Mouse (Mus musculus) bone marrow, adult 2 months (tissue): ENCODE measurements around the gene Man2b2. TPM values are rescaled to one million over a fixed set of nuclear protein-coding genes. Genes with fewer than 3 reads are reported as not detected.

ENCODE experiments used
- H3K27ac ChIP-seq: fragments of 200-500 bp; 2 replicates; pipeline ENCODE4 v1.5.1; 2012; ENCODE audit warnings: low read depth, mild to moderate bottlenecking, control low read depth, inconsistent platforms, low read length; ENCODE audit not compliant: control insufficient read depth, poor library complexity, insufficient read depth
- H3K4me1 ChIP-seq: fragments of 200-500 bp; 2 replicates; pipeline ENCODE4 v1.6.1; 2011; ENCODE audit warnings: low read length; ENCODE audit not compliant: control insufficient read depth, insufficient read depth
- H3K4me3 ChIP-seq: fragments of 200-500 bp; replicated peaks from 2 replicates; pipeline ENCODE3; 2011; ENCODE audit warnings: mild to moderate bottlenecking, low read depth, low read length, control low read depth; ENCODE audit not compliant: control insufficient read depth
- CTCF ChIP-seq: fragments of 200-500 bp; IDR thresholded peaks from 2 replicates; pipeline ENCODE4 v1.5.1; 2011; ENCODE audit warnings: low read length, control low read depth; ENCODE audit not compliant: control insufficient read depth, insufficient read depth
- POLR2A ChIP-seq: fragments of 200-500 bp; IDR thresholded peaks from 2 replicates; pipeline ENCODE4 v1.6.1; 2011; ENCODE audit warnings: low read depth, mild to moderate bottlenecking, control low read depth, low read length, borderline replicate concordance; ENCODE audit not compliant: control insufficient read depth
- WGBS: fragments of 180-500 bp; shearing (Covaris S2); methylation state at CpG from one replicate; pipeline ENCODE4 v1.1.7; 2018; 5-methylcytosine and 5-hydroxymethylcytosine counted together
- polyA plus RNA-seq: library from polyadenylated mRNA; stranded (reverse); fragments of >200 nt; gene quantifications from 2 replicates; pipeline ENCODE4 v1.2.4, GENCODE M21; 2011; ENCODE audit warnings: low replicate concordance; ENCODE audit not compliant: missing spikeins, insufficient read depth, insufficient read length

Gene Man2b2
- polyA plus RNA-seq, 1 experiment: 16.5 TPM

DNA sequence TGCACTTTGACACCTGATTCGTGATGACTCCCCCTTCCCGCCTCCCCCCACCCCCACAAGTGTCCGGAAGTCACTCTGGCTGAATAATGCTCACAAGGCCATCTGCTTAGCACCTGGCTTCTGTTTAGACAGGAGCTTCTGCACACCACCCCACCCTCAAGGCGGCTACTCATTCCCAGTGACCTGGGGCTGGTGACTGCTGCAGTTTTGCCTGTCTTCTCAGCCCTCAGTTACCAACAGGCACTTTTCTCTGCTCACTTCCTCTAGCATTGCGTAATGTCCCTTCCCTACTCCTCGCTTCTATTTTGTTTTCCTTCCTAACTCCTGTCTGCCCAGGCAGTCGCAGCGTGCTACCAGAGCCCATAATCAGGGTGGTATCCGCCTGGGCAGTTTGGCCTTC, 38.6 kb downstream of the Man2b2 start:
- 33% methylated on average over 9 of the region's 9 CpGs for WGBS
- Histone ChIP-seq H3K4me3 (no peak overlapping the region), H3K27ac (no peak overlapping the region), H3K4me1 (no peaks in the 10 kb centered on the region; the same call in 1 of the 2 replicates)
- TF ChIP-seq POLR2A (no peak), CTCF (no peak)

DNA sequence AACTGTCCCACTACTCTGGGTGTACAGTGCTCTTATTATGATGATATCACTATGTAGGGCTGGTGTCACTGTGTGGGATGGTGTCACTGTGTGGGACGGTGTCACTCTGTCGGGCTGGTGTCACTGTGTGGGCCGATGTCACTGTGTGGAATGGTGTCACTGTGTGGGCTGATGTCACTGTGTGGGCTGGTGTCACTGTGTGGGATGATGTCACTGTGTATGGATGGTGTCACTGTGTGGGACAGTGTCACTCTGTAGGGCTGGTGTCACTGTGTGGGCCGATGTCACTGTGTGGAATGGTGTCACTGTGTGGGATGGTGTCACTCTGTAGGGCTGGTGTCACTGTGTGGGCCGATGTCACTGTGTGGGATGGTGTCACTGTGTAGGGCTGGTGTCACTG, 44.4 kb downstream of the Man2b2 start:
- no peak for TF ChIP-seq POLR2A
- no peak for TF ChIP-seq CTCF
- H3K4me1 ChIP-seq: no peaks in the 10 kb centered on the region
- 89% methylated on average over 5 of the region's 5 CpGs for WGBS
- H3K27ac ChIP-seq: no peak overlapping the region
- no peak overlapping the region for H3K4me3 ChIP-seq

DNA sequence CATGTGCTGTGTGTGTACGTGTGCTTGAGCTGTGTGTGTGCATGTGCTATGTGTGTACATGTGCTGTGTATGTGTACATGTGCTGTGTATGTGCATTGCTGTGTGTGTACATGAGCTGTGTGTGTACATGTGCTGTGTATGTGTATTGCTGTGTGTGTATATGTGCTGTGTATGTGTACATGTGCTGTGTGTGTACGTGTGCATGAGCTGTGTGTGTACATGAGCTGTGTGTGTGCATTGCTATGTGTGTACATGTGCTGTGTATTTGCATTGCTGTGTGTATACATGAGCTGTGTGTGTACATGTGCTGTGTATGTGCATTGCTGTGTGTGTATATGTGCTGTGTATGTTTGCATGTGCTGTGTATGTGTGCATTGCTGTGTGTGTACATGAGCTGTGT, 50.9 kb downstream of the Man2b2 start:
- Histone ChIP-seq H3K27ac (no peak overlapping the region), H3K4me1 (peaks cover 1% of the 10 kb centered on the region; the same call in 1 of the 2 replicates), H3K4me3 (no peak overlapping the region)
- no peak for TF ChIP-seq POLR2A
- no peak for TF ChIP-seq CTCF
- 76% methylated on average over 2 of the region's 2 CpGs for WGBS

DNA sequence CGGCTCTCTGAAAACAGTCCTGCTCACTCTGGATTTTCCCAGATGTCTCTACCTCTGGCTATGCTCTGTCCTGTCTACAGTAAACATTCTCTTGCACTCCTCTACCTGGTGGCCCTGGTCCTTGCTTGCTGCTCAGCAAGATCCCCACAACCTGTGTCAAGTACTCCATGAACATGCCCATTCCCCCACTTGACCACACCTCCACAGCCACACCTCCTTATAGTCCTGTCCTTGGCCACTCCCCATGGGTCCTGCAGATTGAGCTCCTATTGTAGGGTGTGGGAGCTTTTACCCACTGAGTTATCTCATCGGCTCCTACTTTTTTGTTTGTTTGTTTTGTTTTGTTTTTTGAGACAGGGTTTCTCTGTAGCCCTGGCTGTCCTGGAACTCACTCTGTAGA, 51.6 kb downstream of the Man2b2 start:
- H3K27ac ChIP-seq: no peak overlapping the region
- 82% methylated on average over 1 of the region's 2 CpGs for WGBS
- no peak overlapping the region for H3K4me3 ChIP-seq
- no peak for TF ChIP-seq POLR2A
- peaks cover 1% of the 10 kb centered on the region; the same call in 1 of the 2 replicates for H3K4me1 ChIP-seq

DNA sequence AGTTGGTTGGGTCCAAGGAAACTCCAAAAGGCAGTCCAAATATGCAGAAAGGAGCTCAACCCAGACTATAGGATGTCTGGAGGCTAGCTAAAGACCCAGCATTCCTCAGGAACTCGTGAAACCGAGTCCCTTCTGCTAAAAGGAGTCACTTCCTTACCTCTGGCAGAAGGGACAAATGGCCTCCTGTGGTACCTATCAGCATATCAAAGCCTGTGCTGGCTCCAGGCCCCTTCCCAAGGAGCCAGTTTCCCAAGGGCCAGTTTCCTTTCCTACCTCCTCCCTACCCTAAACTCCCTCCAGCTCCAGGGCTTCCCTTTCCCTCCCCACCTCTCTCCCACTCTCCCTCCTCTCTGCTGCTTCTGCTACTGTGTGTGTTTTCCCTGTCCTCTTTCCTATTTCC, 53.3 kb downstream of the Man2b2 start:
- Histone ChIP-seq H3K4me1 (peaks cover 1% of the 10 kb centered on the region; the same call in 1 of the 2 replicates), H3K4me3 (no peak overlapping the region), H3K27ac (no peak overlapping the region)
- TF ChIP-seq POLR2A (no peak), CTCF (no peak)
- 22% methylated on average over 2 of the region's 2 CpGs for WGBS

DNA sequence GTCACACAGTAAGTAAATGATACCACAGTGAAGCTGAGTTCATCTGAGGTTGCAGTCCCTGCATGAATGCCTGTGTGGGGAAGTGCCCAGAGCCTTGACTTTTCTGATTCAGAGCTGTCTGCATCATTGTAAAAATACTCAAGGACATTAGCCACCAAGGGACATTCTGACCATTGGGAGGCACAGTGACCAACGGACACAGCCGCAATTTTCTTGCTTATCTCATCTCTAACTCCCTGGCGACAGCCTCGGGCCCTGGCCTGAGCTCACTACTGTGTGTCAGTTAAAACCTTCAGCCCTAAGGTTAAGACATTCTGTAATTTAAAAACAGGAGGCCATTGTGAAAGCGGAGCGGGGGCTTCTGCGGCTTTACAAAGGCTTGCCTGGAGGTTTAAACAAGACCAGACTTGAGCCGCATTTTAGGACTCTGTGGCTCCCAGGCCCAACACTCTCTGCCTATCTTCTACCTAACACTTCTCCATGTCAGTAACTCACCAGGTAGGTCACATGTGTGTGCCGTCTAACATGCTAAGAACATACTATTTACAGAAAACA, 54.4 kb downstream of the Man2b2 start:
- TF ChIP-seq POLR2A (no peak), CTCF (no peak)
- H3K4me1 ChIP-seq: peaks cover 1% of the 10 kb centered on the region; the same call in 1 of the 2 replicates
- no peak overlapping the region for H3K4me3 ChIP-seq
- WGBS: 75% methylated on average over 9 of the region's 9 CpGs
- no peak overlapping the region for H3K27ac ChIP-seq

DNA sequence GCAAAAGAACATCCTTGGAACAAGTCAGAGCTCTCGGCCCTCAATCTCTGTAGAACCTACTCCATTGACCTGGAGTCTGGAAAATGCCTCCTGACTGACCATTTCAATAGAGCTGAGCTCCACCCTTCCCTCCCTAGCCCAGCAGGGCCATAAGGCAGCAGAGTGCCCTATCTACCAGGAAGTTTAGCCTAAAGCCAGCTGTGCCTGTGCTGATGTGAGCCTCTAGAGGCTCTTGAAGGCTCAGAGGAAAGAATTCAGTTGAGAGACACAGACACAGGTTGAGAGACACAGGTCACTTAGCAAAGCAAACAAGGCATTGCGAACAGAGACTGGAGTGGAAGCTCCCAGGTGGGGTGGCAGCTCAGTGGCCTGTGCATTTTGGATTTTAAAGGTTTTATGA, 55.1 kb downstream of the Man2b2 start:
- peaks cover 1% of the 10 kb centered on the region; the same call in 1 of the 2 replicates for H3K4me1 ChIP-seq
- TF ChIP-seq POLR2A (no peak), CTCF (no peak)
- H3K4me3 ChIP-seq: no peak overlapping the region
- H3K27ac ChIP-seq: no peak overlapping the region
- WGBS: 86% methylated on average over 2 of the region's 2 CpGs

DNA sequence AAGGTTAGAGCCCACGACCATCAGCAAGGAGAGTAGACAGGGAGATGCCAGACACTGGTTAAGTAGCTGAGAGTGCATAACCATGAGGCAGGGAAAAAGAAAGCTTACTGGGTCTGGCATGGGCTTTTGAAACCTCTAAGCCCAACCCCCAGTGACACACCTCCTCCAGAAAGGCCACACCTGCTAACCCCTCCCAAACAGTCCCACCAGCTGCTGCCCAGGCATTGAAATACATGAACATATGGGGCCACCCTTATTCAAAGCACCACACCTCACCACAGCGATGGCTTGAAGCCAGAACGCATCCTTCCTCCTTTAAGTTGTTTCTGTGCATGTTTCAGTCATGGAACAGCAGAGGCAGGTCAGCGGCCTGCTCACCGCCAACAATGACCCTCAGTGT, 57.9 kb downstream of the Man2b2 start:
- Histone ChIP-seq H3K27ac (no peak overlapping the region), H3K4me1 (no peaks in the 10 kb centered on the region; the same call in 1 of the 2 replicates), H3K4me3 (no peak overlapping the region)
- 76% methylated on average over 5 of the region's 5 CpGs for WGBS
- no peak for TF ChIP-seq POLR2A
- no peak for TF ChIP-seq CTCF

DNA sequence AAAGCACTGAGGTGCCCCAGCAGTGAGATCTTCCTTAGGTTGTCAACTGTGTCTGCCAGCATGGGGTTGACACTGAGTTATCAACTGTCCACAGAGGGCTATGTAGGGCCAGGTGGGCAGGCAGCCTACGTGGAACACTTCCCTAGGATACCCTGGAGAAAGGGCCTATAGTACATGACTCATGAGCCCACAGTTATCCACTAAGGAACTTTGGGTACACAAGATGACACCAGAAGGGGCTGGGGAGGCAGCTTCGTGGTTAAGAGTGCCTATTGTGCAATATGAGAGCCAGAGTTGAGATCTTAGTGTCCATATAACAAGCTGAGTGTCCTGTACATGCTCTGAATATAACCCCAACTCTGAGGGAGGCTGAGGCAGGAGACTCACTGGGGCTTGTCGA, 60.9 kb downstream of the Man2b2 start:
- H3K4me3 ChIP-seq: no peak overlapping the region
- TF ChIP-seq POLR2A (no peak), CTCF (no peak)
- no peak overlapping the region for H3K27ac ChIP-seq
- 32% methylated on average over 3 of the region's 3 CpGs for WGBS
- H3K4me1 ChIP-seq: peaks cover 1% of the 10 kb centered on the region; the same call in 1 of the 2 replicates
